Mouse (Mus musculus) CH12.LX (cell line): ENCODE results near the gene Cd59b. TPM values are rescaled to one million over a fixed set of nuclear protein-coding genes. Genes with fewer than 3 reads are reported as not detected.
"Not testable (repeated sequence)": the region's sequence is repeated elsewhere in the genome, so short reads cannot be mapped to it uniquely, and the experiment has no call there.

ENCODE experiments used
- DNase-seq: peaks from one replicate; pipeline ENCODE4 v3.0.0-alpha.2; 2013; ENCODE audit errors: extremely low read depth
- H3K27ac ChIP-seq: 2 replicates; pipeline ENCODE4 v1.5.1; 2012; ENCODE audit warnings: low read depth, mild to moderate bottlenecking, control low read depth, moderate library complexity; ENCODE audit not compliant: insufficient read depth
- H3K27me3 ChIP-seq: replicated peaks from 2 replicates; pipeline ENCODE3; 2012; ENCODE audit warnings: inconsistent platforms
- H3K36me3 ChIP-seq, 2 experiments: replicated peaks in 1 of 2; 2 replicates each; pipeline versions ENCODE3 to v1.6.1; 2012; ENCODE audit warnings: inconsistent platforms in 1 of 2, low read length in 1 of 2, mild to moderate bottlenecking in 1 of 2, mixed read lengths in 1 of 2, moderate library complexity in 1 of 2; ENCODE audit not compliant: control insufficient read depth in 1 of 2, insufficient read depth in 1 of 2
- H3K4me1 ChIP-seq, 2 experiments: 2 replicates each; pipeline ENCODE4 v1.6.1; 2012; ENCODE audit warnings: inconsistent platforms in 1 of 2, moderate library complexity in 1 of 2; ENCODE audit not compliant: insufficient read depth in 2 of 2, control insufficient read depth in 1 of 2
- H3K4me2 ChIP-seq: 2 replicates; pipeline ENCODE4 v1.6.1; 2012; ENCODE audit warnings: low read depth, mild to moderate bottlenecking, control low read depth; ENCODE audit not compliant: poor library complexity, insufficient read depth, severe bottlenecking
- H3K4me3 ChIP-seq, 3 experiments: fragments of 150-350 bp in 1 of 3; sonication (generic) in 1 of 3; replicated peaks in 1 of 3; 2 replicates each; pipeline versions ENCODE3 to v1.5.1; 2011 to 2012; ENCODE audit warnings: low read depth in 2 of 3, low read length in 2 of 3, mild to moderate bottlenecking in 2 of 3, moderate library complexity in 2 of 3, control low read depth in 1 of 3, improper control_type of control experiment in 1 of 3, inconsistent platforms in 1 of 3, mixed read lengths in 1 of 3; ENCODE audit not compliant: poor library complexity in 1 of 3
- H3K79me2 ChIP-seq: replicated peaks from 2 replicates; pipeline ENCODE4 v1.6.1; 2012; ENCODE audit warnings: mild to moderate bottlenecking, moderate library complexity; ENCODE audit not compliant: control insufficient read depth, poor library complexity, insufficient read depth, severe bottlenecking; ENCODE audit errors: extremely low read depth
- H3K9ac ChIP-seq: 2 replicates; pipeline ENCODE4 v1.6.1; 2012; ENCODE audit warnings: low read depth, mild to moderate bottlenecking, control low read depth, moderate library complexity; ENCODE audit not compliant: insufficient read depth
- H3K9me3 ChIP-seq: replicated peaks from 2 replicates; pipeline ENCODE3; 2012; ENCODE audit warnings: low read length, inconsistent platforms, mixed read lengths
- HCFC1 ChIP-seq: IDR thresholded peaks from 2 replicates; pipeline ENCODE4 v1.6.1; 2012; ENCODE audit warnings: low read depth, mild to moderate bottlenecking, inconsistent platforms, low read length, improper control_type of control experiment
- KAT2A ChIP-seq: IDR thresholded peaks from 2 replicates; pipeline ENCODE4 v1.6.1; 2012; ENCODE audit warnings: low read length, improper control_type of control experiment, inconsistent platforms; ENCODE audit not compliant: insufficient replicate concordance
- MAX ChIP-seq: IDR thresholded peaks from 2 replicates; pipeline ENCODE4 v1.6.1; 2011; ENCODE audit warnings: low read length, improper control_type of control experiment
- MXI1 ChIP-seq: IDR thresholded peaks from 2 replicates; pipeline ENCODE4 v1.6.1; 2011; ENCODE audit warnings: mild to moderate bottlenecking, low read depth, low read length, improper control_type of control experiment
- POLR2AphosphoS2 ChIP-seq: IDR thresholded peaks from 2 replicates; pipeline ENCODE4 v1.6.1; 2011; ENCODE audit warnings: low read depth, low read length, improper control_type of control experiment
- SIN3A ChIP-seq: IDR thresholded peaks from 2 replicates; pipeline ENCODE4 v1.6.1; 2012; ENCODE audit warnings: low read length, improper control_type of control experiment, inconsistent platforms
- dilution Hi-C: fragments of 300-500 bp; cut with MboI; formaldehyde crosslinking; loops from 2 replicates; pipeline ENCODE4 v1.14.3; 2020; ENCODE audit warnings: low sequenced_read_pairs; ENCODE audit not compliant: extremely low pct_unique_long_range_greater_than_20kb, extremely low pct_ligation_motif_present
- in situ Hi-C: fragments of 300-500 bp; cut with MboI; formaldehyde crosslinking; loops from 3 replicates; pipeline ENCODE4 v1.14.3; 2019; ENCODE audit warnings: low sequenced_read_pairs, low pct_ligation_motif_present, low pct_unique_long_range_greater_than_20kb, mixed read lengths
- polyA plus RNA-seq: library from polyadenylated mRNA; unstranded; fragments of >175 nt; gene quantifications from 2 replicates; pipeline ENCODE4 v1.2.1, GENCODE M21; 2012; ENCODE audit warnings: low read depth; ENCODE audit not compliant: insufficient read length
- total RNA-seq, 2 experiments: library from RNA; depleted of rRNA; stranded (reverse); fragments of 300-350 nt in 1 of 2; fragments of >200 nt in 1 of 2; gene quantifications; 2 replicates each; pipeline ENCODE4 v1.2.3; 2012 to 2014

Cd59b gene
- total and polyA plus RNA-seq, 3 experiments = 0.25 to 2.1 (median 0.80) TPM

DNA sequence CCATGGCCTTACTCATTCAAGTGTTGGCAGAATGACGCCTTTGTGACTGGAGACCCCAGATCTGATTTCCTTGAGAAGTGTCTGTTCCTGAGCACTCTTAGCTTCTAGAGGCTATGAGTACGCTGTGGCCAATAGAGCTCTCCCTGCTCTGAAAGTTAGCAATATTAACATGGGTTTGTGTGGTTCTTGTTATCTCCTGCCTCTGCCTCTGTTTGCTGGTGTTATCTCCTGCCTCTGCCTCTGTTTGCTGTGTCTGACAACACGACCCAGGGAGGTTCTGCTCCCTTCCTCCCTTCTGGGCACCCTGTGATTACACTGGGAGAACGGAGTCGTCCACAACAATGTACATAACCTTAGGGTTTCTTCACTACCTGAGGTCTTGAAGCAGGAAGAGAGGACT, 8.6 kb downstream of the Cd59b start:
- DNase-seq, H3K4me2 ChIP-seq, H3K79me2 ChIP-seq, H3K27me3 ChIP-seq, H3K9ac ChIP-seq, H3K36me3 ChIP-seq, in situ Hi-C loops, H3K9me3 ChIP-seq, H3K4me1 ChIP-seq, dilution Hi-C loops, H3K4me3 ChIP-seq, H3K27ac ChIP-seq: not testable (repeated sequence)

DNA sequence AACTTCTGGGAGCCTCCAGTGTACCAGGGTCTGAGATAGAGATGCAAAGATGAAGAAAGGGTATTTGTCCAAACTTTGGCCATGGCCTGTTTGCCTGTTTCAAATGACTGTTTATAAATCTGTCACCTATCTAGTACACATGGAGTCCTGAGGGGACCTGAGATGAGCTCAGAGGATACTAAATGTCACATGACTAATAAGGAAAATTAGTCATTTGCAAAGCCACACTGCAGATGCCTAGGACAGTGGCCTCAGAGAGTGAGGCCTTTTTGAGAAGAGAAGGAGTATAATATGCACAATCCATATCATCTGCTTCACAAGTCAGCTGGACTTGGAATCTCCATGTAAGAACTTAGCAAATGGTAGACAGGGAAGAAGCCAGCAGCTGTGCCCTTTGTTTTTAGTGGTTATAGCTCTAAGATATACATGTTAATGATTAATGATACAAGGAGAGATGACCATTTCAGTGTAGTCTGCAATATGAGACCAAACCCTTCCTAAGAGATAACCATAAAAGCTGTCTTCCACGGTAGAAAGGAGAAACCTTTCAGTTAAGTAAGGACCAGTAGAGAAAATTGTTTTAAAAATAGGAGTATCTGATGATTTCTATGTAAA, 11.9 kb downstream of the Cd59b start:
- DNase-seq, H3K4me1 ChIP-seq, H3K9ac ChIP-seq, H3K4me3 ChIP-seq, H3K9me3 ChIP-seq, H3K27ac ChIP-seq, H3K79me2 ChIP-seq, H3K4me2 ChIP-seq, H3K36me3 ChIP-seq, H3K27me3 ChIP-seq, dilution Hi-C loops, in situ Hi-C loops: not testable (repeated sequence)

DNA sequence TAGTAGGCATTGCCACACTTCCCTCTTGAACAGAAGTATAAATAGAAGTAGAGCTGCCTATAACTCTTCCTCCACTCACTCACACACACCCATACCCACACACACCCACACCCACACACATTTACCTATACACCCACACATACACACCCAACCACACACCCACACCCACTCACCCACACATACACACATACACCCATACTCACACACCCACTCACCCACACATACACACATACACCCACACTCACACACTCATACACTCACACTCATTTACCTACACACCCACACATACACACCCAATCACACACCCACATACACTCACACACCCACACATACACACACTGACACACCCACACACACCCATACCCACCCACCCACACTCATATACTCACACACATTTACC, 12.8 kb downstream of the Cd59b start:
- in situ Hi-C loops = no loop called here
- no peak overlapping the region for H3K27ac ChIP-seq
- DNase-seq = no peak
- no peaks in the 10 kb centered on the region for H3K9me3 ChIP-seq
- H3K27me3 ChIP-seq = no peaks in the 10 kb centered on the region
- dilution Hi-C loops = no loop called here
- H3K4me1 ChIP-seq = peaks cover 0 to 5% of the 10 kb centered on the region in 2 experiments; a peak in 1 of 4 replicates
- H3K4me2 ChIP-seq = no peak overlapping the region
- H3K36me3 ChIP-seq = no peaks in the 10 kb centered on the region
- no peaks in the 10 kb centered on the region for H3K79me2 ChIP-seq
- no peak overlapping the region for H3K9ac ChIP-seq
- TF ChIP-seq SIN3A (no peak), MAX (no peak), POLR2AphosphoS2 (no peak), HCFC1 (no peak), MXI1 (no peak), KAT2A (no peak)
- H3K4me3 ChIP-seq = no peak overlapping the region

DNA sequence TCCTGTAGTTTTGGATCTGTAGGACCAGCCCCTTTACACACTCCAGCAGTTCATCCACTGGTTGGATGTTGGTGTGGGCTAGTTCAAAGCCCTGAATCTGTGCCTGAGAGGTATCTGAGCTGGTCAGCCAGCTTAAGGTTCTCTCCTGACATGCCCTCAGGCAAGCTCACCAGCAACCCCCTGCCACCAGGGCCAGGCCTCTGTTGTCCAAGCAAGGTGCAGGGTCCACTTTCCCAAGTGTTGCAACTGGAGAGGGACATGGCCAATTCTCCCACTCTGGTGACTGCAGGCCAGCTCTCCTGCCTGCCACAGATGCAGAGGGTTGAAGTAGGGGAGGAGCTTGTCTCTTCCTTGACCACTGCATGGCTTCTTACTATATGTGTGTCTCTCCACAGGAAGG, 14.4 kb downstream of the Cd59b start:
- H3K4me3 ChIP-seq, dilution Hi-C loops, H3K4me1 ChIP-seq, in situ Hi-C loops, H3K27me3 ChIP-seq, H3K4me2 ChIP-seq, H3K36me3 ChIP-seq, H3K27ac ChIP-seq, DNase-seq, H3K79me2 ChIP-seq, H3K9me3 ChIP-seq, H3K9ac ChIP-seq: not testable (repeated sequence)

DNA sequence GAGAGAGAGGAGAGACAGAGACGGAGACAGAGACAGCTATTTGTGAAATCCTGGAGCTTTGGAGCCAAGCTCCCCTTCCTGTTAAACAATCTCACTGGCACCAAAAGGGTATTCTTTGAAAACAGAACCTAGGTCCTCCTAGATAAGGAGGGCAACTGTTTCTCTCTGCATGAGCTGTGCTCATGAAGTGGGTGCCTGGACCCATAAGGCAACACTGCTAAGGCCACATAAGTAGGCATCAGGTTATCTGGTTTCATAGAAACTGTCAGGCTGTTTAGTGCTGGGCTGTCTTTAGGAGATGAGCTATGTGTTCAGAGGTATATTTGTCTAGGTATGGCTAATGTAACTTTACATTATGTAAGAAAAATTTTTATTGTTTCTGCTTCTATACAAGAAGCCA, 17.9 kb downstream of the Cd59b start:
- H3K79me2 ChIP-seq, H3K4me1 ChIP-seq, H3K36me3 ChIP-seq, H3K9me3 ChIP-seq, H3K4me2 ChIP-seq, DNase-seq, H3K9ac ChIP-seq, H3K27ac ChIP-seq, H3K4me3 ChIP-seq, in situ Hi-C loops, dilution Hi-C loops, H3K27me3 ChIP-seq: not testable (repeated sequence)
